Mouse (Mus musculus): ENCODE measurements around the gene Vmn1r81. TPM values are rescaled to one million over a fixed set of nuclear protein-coding genes. Genes with fewer than 3 reads are reported as not detected.

The Vmn1r81 gene
- not detected for polyA plus RNA-seq (2012; fragmentation: generic; extraction: Trizol)

DNA sequence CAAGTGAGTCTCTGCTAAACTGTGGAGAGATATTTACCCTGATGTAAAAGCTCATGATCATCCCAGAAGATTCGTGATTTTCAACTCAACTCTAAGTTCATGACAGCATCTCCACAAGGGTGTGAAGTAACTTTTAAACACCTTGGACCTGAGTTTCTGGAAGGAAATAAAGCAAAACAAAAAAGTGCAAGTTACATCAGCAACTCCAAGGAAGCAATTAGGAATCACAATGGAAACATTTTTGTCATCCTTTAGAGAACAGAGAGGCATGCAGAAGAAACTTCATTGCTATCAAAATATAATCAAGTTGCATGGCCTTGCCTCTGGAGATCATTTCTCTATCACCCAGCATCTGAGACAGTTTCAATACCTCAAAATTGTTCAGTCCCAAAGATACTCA lies at the start of gene Vmn1r81:
Gene Vmn1r81, minus strand, starts transcription at position 101 of the 400 bp plus-strand sequence.

GRCm38 (mm10) chr7:12300130-12300529 lies 32.1 kb upstream of the Vmn1r81 start, which contains the start of gene Vmn1r82:
TSS of gene Vmn1r82 (plus strand) at chr7:12300430.

Other genes with a start within 250 kb of the Vmn1r81 start
- not detected for gene Vmn1r77, start 231.5 kb downstream of the Vmn1r81 start, polyA plus RNA-seq (2012; fragmentation: generic; extraction: Trizol)
- not detected for gene Vmn1r78, start 118.0 kb downstream of the Vmn1r81 start, polyA plus RNA-seq (2012; fragmentation: generic; extraction: Trizol)
- gene Vmn1r79, start 97.0 kb downstream of the Vmn1r81 start, polyA plus RNA-seq (2012; fragmentation: generic; extraction: Trizol), result not detected
- gene Vmn1r80, start 79.0 kb downstream of the Vmn1r81 start, polyA plus RNA-seq (2012; fragmentation: generic; extraction: Trizol), result not detected
- not detected for gene Vmn1r82, start 32.2 kb upstream of the Vmn1r81 start, polyA plus RNA-seq (2012; fragmentation: generic; extraction: Trizol)
- gene Vmn1r83, start 61.2 kb upstream of the Vmn1r81 start, polyA plus RNA-seq (2012; fragmentation: generic; extraction: Trizol), result not detected
- gene Vmn1r84, start 101.0 kb upstream of the Vmn1r81 start, polyA plus RNA-seq (2012; fragmentation: generic; extraction: Trizol), result not detected
- under 1 TPM; 0.01 to 0.77 TPM for gene Zfp551, start 154.5 kb upstream of the Vmn1r81 start, polyA plus RNA-seq (2012; fragmentation: generic; extraction: Trizol)
- 1 to 10 TPM in 1 of 2 experiments, under 1 TPM in 1; 0.18 to 2.0 TPM for gene Zfp606, start 210.0 kb upstream of the Vmn1r81 start, polyA plus RNA-seq (2012; fragmentation: generic; extraction: Trizol)
- gene 2900092C05Rik, start 244.2 kb upstream of the Vmn1r81 start, polyA plus RNA-seq (2012; fragmentation: generic; extraction: Trizol), result not detected